Mouse (Mus musculus) hindbrain, postnatal 0 days (tissue): Measurements from ENCODE around the gene Gpr132. TPM values are rescaled to one million over a fixed set of nuclear protein-coding genes. Genes with fewer than 3 reads are reported as not detected.

Experiments
- ATAC-seq: fragments of 200-750 bp; cut with Nextera tagmentation; 2 replicates; pipeline ENCODE4 v1.8.0; 2017; ENCODE audit warnings: mild to moderate bottlenecking, moderate TSS enrichment, moderate library complexity
- DNase-seq: peaks from one replicate; pipeline ENCODE4 v3.0.0-alpha.2; 2015; ENCODE audit warnings: low spot score
- H3K27ac ChIP-seq: fragments of 300-500 bp; sonication (generic); 2 replicates; pipeline ENCODE4 v1.5.1; 2014; ENCODE audit warnings: mild to moderate bottlenecking
- H3K27me3 ChIP-seq: fragments of 300-500 bp; sonication (generic); 2 replicates; pipeline ENCODE4 v1.6.1; 2014; ENCODE audit warnings: low read length, mixed read lengths; ENCODE audit not compliant: insufficient read depth
- H3K36me3 ChIP-seq: fragments of 300-500 bp; sonication (generic); 2 replicates; pipeline ENCODE4 v1.6.1; 2014; ENCODE audit warnings: low read length, mixed read lengths; ENCODE audit not compliant: insufficient read depth
- H3K4me1 ChIP-seq: fragments of 300-500 bp; sonication (generic); 2 replicates; pipeline ENCODE4 v1.6.1; 2014; ENCODE audit warnings: antibody characterized with exemption, low read length, mixed read lengths; ENCODE audit not compliant: insufficient read depth
- H3K4me2 ChIP-seq: fragments of 300-500 bp; sonication (generic); 2 replicates; pipeline ENCODE4 v1.6.1; 2014; ENCODE audit warnings: low read depth, mild to moderate bottlenecking, low read length, moderate library complexity, mixed read lengths
- H3K4me3 ChIP-seq: fragments of 300-500 bp; sonication (generic); 2 replicates; pipeline ENCODE4 v1.5.1; 2014; ENCODE audit warnings: low read length
- H3K9ac ChIP-seq: fragments of 300-500 bp; sonication (generic); replicated peaks from 2 replicates; pipeline ENCODE4 v1.6.1; 2014; ENCODE audit warnings: mild to moderate bottlenecking, low read length, moderate library complexity, mixed read lengths
- H3K9me3 ChIP-seq: fragments of 300-500 bp; sonication (generic); 2 replicates; pipeline ENCODE4 v1.6.1; 2016; ENCODE audit warnings: low read length, mixed read lengths
- CTCF ChIP-seq: IDR thresholded peaks from 2 replicates; pipeline ENCODE4 v1.5.1; 2016; ENCODE audit warnings: antibody characterized with exemption, control low read depth, low read depth
- WGBS: fragments of 180-500 bp; shearing (Covaris S2); extraction: QIAGEN DNeasy Blood & Tissue Kit; methylation state at CpG from one replicate; pipeline ENCODE4 v1.1.7; 2014; 5-methylcytosine and 5-hydroxymethylcytosine counted together
- polyA plus RNA-seq: library from polyadenylated mRNA; unstranded; fragments of >200 nt; fragmentation: Nextera tagmentation; extraction: Ambion mirVana; gene quantifications from 2 replicates; pipeline ENCODE4 v1.2.1, GENCODE M21; 2015
- total RNA-seq: library from RNA; depleted of rRNA; stranded (reverse); fragments of >200 nt; gene quantifications from 2 replicates; pipeline ENCODE4 v1.2.3, GENCODE M21; 2014; rRNA removed

Gpr132 gene
- total and polyA plus RNA-seq, 2 experiments from 2014 or later, result 0.05 to 0.10 TPM

- peak overlapping the region; percentile 99 for H3K4me2 ChIP-seq
- H3K4me3 ChIP-seq, result 0 out of 2 replicates have a peak overlapping the region, but pooled peaks have one; percentile 60
- no peak for DNase-seq
- no peaks in the 10 kb centered on the region for H3K36me3 ChIP-seq
- TF ChIP-seq CTCF, result no peak
- 22% methylated on average over 3 of the region's 3 CpGs for WGBS
- no peak for ATAC-seq
- no peak overlapping the region for H3K27ac ChIP-seq
- 0 out of 2 replicates have a peak, but pooled peaks cover 4% of the 10 kb centered on the region for H3K27me3 ChIP-seq
- no peaks in the 10 kb centered on the region for H3K9me3 ChIP-seq
- H3K9ac ChIP-seq, result no peak overlapping the region
- H3K4me1 ChIP-seq, result peaks cover 9% of the 10 kb centered on the region
Measured at GRCm38 (mm10) chr12:112802917-112803316, 65.1 kb downstream of the Gpr132 start.

GRCm38 (mm10) chr12:112801864-112802846 lies 65.9 kb downstream of the Gpr132 start, which contains the start of gene Ahnak2:
Gene Ahnak2 (minus strand): TSS chr12:112802657.
- Histone ChIP-seq H3K27ac (no peak within 1 kb of the TSS), H3K9ac (peak within 1 kb of the TSS; percentile 57), H3K4me3 (peak within 1 kb of the TSS; percentile 60), H3K9me3 (no peaks in the 10 kb centered on the region), H3K27me3 (0 out of 2 replicates have a peak, but pooled peaks cover 4% of the 10 kb centered on the region), H3K4me2 (peak within 1 kb of the TSS; percentile 99), H3K4me1 (peaks cover 10% of the 10 kb centered on the region), H3K36me3 (no peaks in the 10 kb centered on the region)
- TF ChIP-seq CTCF, result no peak
- ATAC-seq, result peak; percentile 55
- WGBS, result 4% methylated on average over 46 of the region's 69 CpGs
- DNase-seq, result peak; percentile 67

Other genes with a start within 250 kb of the Gpr132 start
- gene Adssl1, start 248.2 kb downstream of the Gpr132 start, total RNA-seq, result 2.6 and 7.5 TPM in 2 replicates
- 8.4 and 9.2 TPM in 2 replicates for gene Adssl1, start 248.2 kb downstream of the Gpr132 start, polyA plus RNA-seq
- 24.1 and 34.8 TPM in 2 replicates for gene Siva1, start 223.5 kb downstream of the Gpr132 start, total RNA-seq
- gene Siva1, start 223.5 kb downstream of the Gpr132 start, polyA plus RNA-seq, result 59.3 and 62.2 TPM in 2 replicates
- 179 and 197 TPM in 2 replicates for gene Akt1, start 193.3 kb downstream of the Gpr132 start, total RNA-seq
- 90.8 and 97.4 TPM in 2 replicates for gene Akt1, start 193.3 kb downstream of the Gpr132 start, polyA plus RNA-seq
- 3.3 and 12.1 TPM in 2 replicates for gene Zbtb42, start 189.4 kb downstream of the Gpr132 start, total RNA-seq
- 2.2 and 3.7 TPM in 2 replicates for gene Zbtb42, start 189.4 kb downstream of the Gpr132 start, polyA plus RNA-seq
- 118 and 123 TPM in 2 replicates for gene Cep170b, start 147.8 kb downstream of the Gpr132 start, total RNA-seq
- 34.0 and 39.0 TPM in 2 replicates for gene Cep170b, start 147.8 kb downstream of the Gpr132 start, polyA plus RNA-seq
- 10.5 and 14.5 TPM in 2 replicates for gene Pld4, start 107.6 kb downstream of the Gpr132 start, total RNA-seq
- 9.4 and 10.8 TPM in 2 replicates for gene Pld4, start 107.6 kb downstream of the Gpr132 start, polyA plus RNA-seq
- gene Ahnak2, start 65.6 kb downstream of the Gpr132 start, total RNA-seq, result 7.7 and 12.1 TPM in 2 replicates
- 3.3 and 3.6 TPM in 2 replicates for gene Ahnak2, start 65.6 kb downstream of the Gpr132 start, polyA plus RNA-seq
- gene Clba1, start 59.3 kb downstream of the Gpr132 start, total RNA-seq, result 16.7 and 16.9 TPM in 2 replicates
- gene Clba1, start 59.3 kb downstream of the Gpr132 start, polyA plus RNA-seq, result 20.3 and 21.0 TPM in 2 replicates
- gene Cdca4, start 38.8 kb downstream of the Gpr132 start, total RNA-seq, result 27.9 and 28.6 TPM in 2 replicates
- 23.6 and 25.2 TPM in 2 replicates for gene Cdca4, start 38.8 kb downstream of the Gpr132 start, polyA plus RNA-seq
- 63.4 and 88.4 TPM in 2 replicates for gene Jag2, start 61.5 kb upstream of the Gpr132 start, total RNA-seq
- 7.7 and 8.5 TPM in 2 replicates for gene Jag2, start 61.5 kb upstream of the Gpr132 start, polyA plus RNA-seq
- gene Nudt14, start 73.9 kb upstream of the Gpr132 start, total RNA-seq, result 29.0 and 29.4 TPM in 2 replicates
- gene Nudt14, start 73.9 kb upstream of the Gpr132 start, polyA plus RNA-seq, result 51.7 and 54.8 TPM in 2 replicates
- 71.0 and 76.1 TPM in 2 replicates for gene Btbd6, start 108.3 kb upstream of the Gpr132 start, total RNA-seq
- gene Btbd6, start 108.3 kb upstream of the Gpr132 start, polyA plus RNA-seq, result 52.1 and 52.9 TPM in 2 replicates
- 29.4 and 32.9 TPM in 2 replicates for gene Brf1, start 132.5 kb upstream of the Gpr132 start, total RNA-seq
- gene Brf1, start 132.5 kb upstream of the Gpr132 start, polyA plus RNA-seq, result 39.0 and 40.8 TPM in 2 replicates
- gene Pacs2, start 146.3 kb upstream of the Gpr132 start, total RNA-seq, result 111 and 125 TPM in 2 replicates
- gene Pacs2, start 146.3 kb upstream of the Gpr132 start, polyA plus RNA-seq, result 20.3 and 20.6 TPM in 2 replicates
- gene Tex22, start 206.3 kb upstream of the Gpr132 start, total RNA-seq, result 0.73 and 1.8 TPM in 2 replicates
- not detected in 2 replicates for gene Tex22, start 206.3 kb upstream of the Gpr132 start, polyA plus RNA-seq
- 57.6 and 65.0 TPM in 2 replicates for gene Mta1, start 230.1 kb upstream of the Gpr132 start, total RNA-seq
- gene Mta1, start 230.1 kb upstream of the Gpr132 start, polyA plus RNA-seq, result 13.1 and 13.5 TPM in 2 replicates